Comparison of ENCODE assay signal across 12 mouse cellular contexts in the genomic region with DNA sequence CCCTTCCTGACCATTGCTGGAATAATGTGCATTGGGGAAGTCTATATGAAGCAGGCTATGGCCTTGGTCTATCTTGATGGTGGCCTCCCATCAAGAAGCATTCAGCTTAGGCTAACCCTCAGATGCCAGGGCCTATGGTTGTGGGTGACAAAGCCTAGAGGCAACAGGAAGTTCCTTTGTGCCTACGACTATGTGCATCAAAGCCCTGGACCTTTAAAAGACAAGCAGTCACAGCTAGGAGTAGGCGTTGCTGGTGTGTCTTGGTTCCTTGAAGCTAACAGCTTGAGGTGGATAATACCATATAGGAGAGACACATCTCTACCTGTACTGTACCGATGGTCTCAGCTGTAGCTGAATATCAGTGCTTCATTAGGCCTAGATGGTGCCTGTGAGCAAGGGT. TPM values are rescaled to one million over a fixed set of nuclear protein-coding genes. Genes with fewer than 3 reads are reported as not detected.
"Had no signal": no experiment of that assay in that cellular context is flagged by ENCODE, and none has a peak within 500 bp of the region (broad histone marks: within the 10 kb centered on the region; RNA-seq: fewer than 3 reads in every experiment).

No protein-coding gene starts in this region.

- DNase-seq: lung, adult 18-20 months; lung, embryonic 14.5 days; lung, postnatal 10 days; lung, postnatal 4 days; midbrain, embryonic 14.5 days; right cerebral cortex, postnatal 14 days; spleen, adult 18-20 months; thymus, adult 18-20 months; thymus, postnatal 25 days had no signal

- ATAC-seq: midbrain, embryonic 16.5 days had no signal

RNA-seq across cellular contexts. Expression of a gene that starts 55.5 kb away (rescaled TPM):
- polyA plus RNA-seq: lung, embryonic 16.5 days; stomach, embryonic 14.5 days had no signal
